Mouse (Mus musculus) liver, adult 2 months (tissue): ENCODE measurements around the gene Ctrc. TPM values are rescaled to one million over a fixed set of nuclear protein-coding genes. Genes with fewer than 3 reads are reported as not detected.

Experiments
- DNase-seq: peaks from one replicate; pipeline ENCODE4 v3.0.0-alpha.2; 2011; ENCODE audit warnings: low read depth, low spot score; ENCODE audit errors: extremely low read depth
- H3K27ac ChIP-seq: fragments of 200-500 bp; replicated peaks from 2 replicates; pipeline ENCODE4 v1.5.1; 2012; ENCODE audit warnings: low read depth, mild to moderate bottlenecking, control low read depth, inconsistent platforms, low read length; ENCODE audit not compliant: insufficient read depth
- H3K27me3 ChIP-seq: fragments of 200-500 bp; 2 replicates; pipeline ENCODE4 v1.6.1; 2012; ENCODE audit warnings: mild to moderate bottlenecking, moderate library complexity, low read length, inconsistent platforms; ENCODE audit not compliant: control insufficient read depth, insufficient read depth
- H3K36me3 ChIP-seq: fragments of 200-500 bp; 2 replicates; pipeline ENCODE4 v1.6.1; 2012; ENCODE audit warnings: low read length, inconsistent platforms; ENCODE audit not compliant: control insufficient read depth, insufficient read depth
- H3K4me1 ChIP-seq: fragments of 200-500 bp; 2 replicates; pipeline ENCODE4 v1.6.1; 2011; ENCODE audit warnings: low read length; ENCODE audit not compliant: control insufficient read depth, insufficient read depth
- H3K4me3 ChIP-seq: fragments of 200-500 bp; 2 replicates; pipeline ENCODE4 v1.5.1; 2011; ENCODE audit warnings: low read depth, mild to moderate bottlenecking, control low read depth, low read length, moderate library complexity; ENCODE audit not compliant: insufficient read depth
- H3K79me2 ChIP-seq: fragments of 200-500 bp; 2 replicates; pipeline ENCODE4 v1.6.1; 2012; ENCODE audit warnings: inconsistent platforms, mild to moderate bottlenecking, low read length, moderate library complexity; ENCODE audit not compliant: control insufficient read depth, insufficient read depth
- H3K9ac ChIP-seq: fragments of 200-500 bp; 2 replicates; pipeline ENCODE4 v1.6.1; 2012; ENCODE audit warnings: low read depth, mild to moderate bottlenecking, control low read depth, inconsistent platforms, low read length
- CTCF ChIP-seq: fragments of 200-500 bp; IDR thresholded peaks from 2 replicates; pipeline ENCODE4 v1.5.1; 2011; ENCODE audit warnings: low read depth, low read length, control low read depth
- POLR2A ChIP-seq: fragments of 200-500 bp; IDR thresholded peaks from 2 replicates; pipeline ENCODE4 v1.6.1; 2011; ENCODE audit warnings: low read length, control low read depth; ENCODE audit not compliant: insufficient read depth; ENCODE audit errors: extremely low read depth
- WGBS: fragments of 180-500 bp; shearing (Covaris S2); methylation state at CpG from one replicate; pipeline ENCODE4 v1.1.7; 2018; 5-methylcytosine and 5-hydroxymethylcytosine counted together
- polyA plus RNA-seq: library from polyadenylated mRNA; depleted of rRNA; stranded (reverse); fragments of >200 nt; gene quantifications from 2 replicates; pipeline ENCODE4 v1.2.3, GENCODE M21; 2012
- total RNA-seq: library from RNA; depleted of rRNA; stranded (reverse); fragments of >200 nt; gene quantifications from 2 replicates; pipeline ENCODE4 v1.2.3, GENCODE M21; 2014

The Ctrc gene
- total and polyA plus RNA-seq, 2 experiments, result 0.83 TPM; not detected in 1

GRCm38 (mm10) chr4:141816776-141817655 is 29.1 kb downstream of the Ctrc start:
- Histone ChIP-seq H3K36me3 (peaks cover 15% of the 10 kb centered on the region), H3K27ac (no peak overlapping the region), H3K9ac (no peak overlapping the region), H3K27me3 (no peaks in the 10 kb centered on the region), H3K4me3 (no peak overlapping the region), H3K79me2 (no peaks in the 10 kb centered on the region), H3K4me1 (peaks cover 2% of the 10 kb centered on the region)
- no peak for DNase-seq
- TF ChIP-seq CTCF (no peak), POLR2A (no peak)
- WGBS, result 75% methylated on average over 14 of the region's 14 CpGs

GRCm38 (mm10) chr4:141816267-141816666 is 29.9 kb downstream of the Ctrc start:
- H3K79me2 ChIP-seq, result no peaks in the 10 kb centered on the region
- 94% methylated on average over 7 of the region's 7 CpGs for WGBS
- no peak overlapping the region for H3K4me3 ChIP-seq
- TF ChIP-seq POLR2A, result no peak
- TF ChIP-seq CTCF, result no peak
- H3K9ac ChIP-seq, result no peak overlapping the region
- H3K27ac ChIP-seq, result no peak overlapping the region
- no peaks in the 10 kb centered on the region for H3K27me3 ChIP-seq
- DNase-seq, result no peak
- H3K36me3 ChIP-seq, result peaks cover 15% of the 10 kb centered on the region
- H3K4me1 ChIP-seq, result no peaks in the 10 kb centered on the region

GRCm38 (mm10) chr4:141811375-141811774 is 34.8 kb downstream of the Ctrc start:
- H3K27me3 ChIP-seq, result no peaks in the 10 kb centered on the region
- DNase-seq, result no peak
- H3K27ac ChIP-seq, result no peak overlapping the region
- H3K36me3 ChIP-seq, result peaks cover 30% of the 10 kb centered on the region
- WGBS, result 94% methylated on average over 7 of the region's 7 CpGs
- TF ChIP-seq CTCF, result no peak
- no peak for TF ChIP-seq POLR2A
- no peak overlapping the region for H3K9ac ChIP-seq
- H3K4me3 ChIP-seq, result no peak overlapping the region
- H3K79me2 ChIP-seq, result no peaks in the 10 kb centered on the region
- peaks cover 2% of the 10 kb centered on the region; the same call in 1 of the 2 replicates for H3K4me1 ChIP-seq

- TF ChIP-seq POLR2A (no peak), CTCF (no peak)
- WGBS, result 100% methylated on average over 2 of the region's 2 CpGs
- H3K27ac ChIP-seq, result no peak overlapping the region
- H3K27me3 ChIP-seq, result no peaks in the 10 kb centered on the region
- peaks cover 30% of the 10 kb centered on the region for H3K36me3 ChIP-seq
- DNase-seq, result no peak
- no peak overlapping the region for H3K4me3 ChIP-seq
- peaks cover 2% of the 10 kb centered on the region; the same call in 1 of the 2 replicates for H3K4me1 ChIP-seq
- H3K79me2 ChIP-seq, result no peaks in the 10 kb centered on the region
- no peak overlapping the region for H3K9ac ChIP-seq
Observed at GRCm38 (mm10) chr4:141810975-141811374, 35.2 kb downstream of the Ctrc start.

- Histone ChIP-seq H3K4me1 (peaks cover 2% of the 10 kb centered on the region; the same call in 1 of the 2 replicates), H3K27ac (no peak overlapping the region), H3K79me2 (no peaks in the 10 kb centered on the region), H3K4me3 (no peak overlapping the region), H3K36me3 (peaks cover 37% of the 10 kb centered on the region), H3K9ac (no peak overlapping the region), H3K27me3 (no peaks in the 10 kb centered on the region)
- TF ChIP-seq CTCF, result peak; percentile 80
- TF ChIP-seq POLR2A, result no peak
- WGBS, result 72% methylated on average over 8 of the region's 8 CpGs
- peak; percentile 75 for DNase-seq
Observed at GRCm38 (mm10) chr4:141809850-141810464, 36.2 kb downstream of the Ctrc start.

- Histone ChIP-seq H3K4me3 (no peak overlapping the region), H3K27ac (no peak overlapping the region), H3K9ac (no peak overlapping the region), H3K4me1 (peaks cover 2% of the 10 kb centered on the region; the same call in 1 of the 2 replicates), H3K36me3 (peaks cover 32% of the 10 kb centered on the region), H3K27me3 (no peaks in the 10 kb centered on the region), H3K79me2 (no peaks in the 10 kb centered on the region)
- TF ChIP-seq CTCF (no peak), POLR2A (no peak)
- 89% methylated on average over 8 of the region's 8 CpGs for WGBS
- no peak for DNase-seq
Observed at GRCm38 (mm10) chr4:141805886-141806285, 40.3 kb downstream of the Ctrc start.
